Comparison of ENCODE assay signal across 12 mouse cellular contexts in genomic region chr1:182237386-182237785, GRCm38 (mm10). TPM values are rescaled to one million over a fixed set of nuclear protein-coding genes. Genes with fewer than 3 reads are reported as not detected.
DNase-seq lines count a peak whose midpoint lies in the region; ATAC-seq and TF ChIP-seq lines count a peak whose summit lies in the region.
"Had no signal": no experiment of that assay in that cellular context is flagged by ENCODE, and none has a peak within 500 bp of the region (broad histone marks: within the 10 kb centered on the region; RNA-seq: fewer than 3 reads in every experiment).

No protein-coding gene starts in this region.

- H3K9me3 ChIP-seq in forebrain, postnatal 0 days (ENCODE audit: low read length), result no peaks in the 10 kb centered on the region
- H3K9me3 ChIP-seq in forebrain, embryonic 11.5 days (ENCODE audit: control insufficient read depth, low read length), result no peaks in the 10 kb centered on the region
- H3K9me3 ChIP-seq in heart, embryonic 12.5 days (replicated peaks), result 0 out of 2 replicates have a peak, but pooled peaks cover 5% of the 10 kb centered on the region
- H3K9me3 ChIP-seq: embryonic facial prominence, embryonic 12.5 days; limb, embryonic 13.5 days had no signal

- 63% methylated on average over 1 of the region's 1 CpGs for WGBS in forebrain, postnatal 0 days
- 50% methylated on average over 1 of the region's 1 CpGs for WGBS in forebrain, embryonic 11.5 days
- 73% methylated on average over 1 of the region's 1 CpGs for WGBS in heart, embryonic 12.5 days

- H3K4me2 ChIP-seq in forebrain, postnatal 0 days (ENCODE audit: low read depth), result no peak overlapping the region
- H3K4me2 ChIP-seq in forebrain, embryonic 11.5 days (ENCODE audit: low read depth, low read length, severe bottlenecking), result no peak overlapping the region
- no peak overlapping the region for H3K4me2 ChIP-seq in heart, embryonic 12.5 days
- H3K4me2 ChIP-seq: embryonic facial prominence, embryonic 12.5 days; limb, embryonic 13.5 days had no signal

- no peaks in the 10 kb centered on the region for H3K27me3 ChIP-seq in forebrain, postnatal 0 days (ENCODE audit: insufficient read depth, low read length)
- no peaks in the 10 kb centered on the region for H3K27me3 ChIP-seq in forebrain, embryonic 11.5 days (ENCODE audit: control insufficient read depth, insufficient read depth, low read length)
- no peaks in the 10 kb centered on the region for H3K27me3 ChIP-seq in heart, embryonic 12.5 days (replicated peaks)
- H3K27me3 ChIP-seq: embryonic facial prominence, embryonic 12.5 days; limb, embryonic 13.5 days had no signal

- DNase-seq in forebrain, postnatal 0 days, result peak; percentile 60
- no peak for DNase-seq in forebrain, embryonic 11.5 days (ENCODE audit: low spot score)
- peak; percentile 11 for DNase-seq in retina, adult 2 months (ENCODE audit: low read depth, low spot score)
- DNase-seq in retina, postnatal 1 day, result no peak
- peak; percentile 90 for DNase-seq in fat pad, adult 2 months (ENCODE audit: extremely low read depth, low read depth, low spot score)
- peak; percentile 8 for DNase-seq in right cerebral cortex, postnatal 14 days
- DNase-seq in kidney, adult 11 months, result no peak
- DNase-seq: kidney, adult 8-10 months; thymus, postnatal 4 days had no signal

- H3K9ac ChIP-seq in forebrain, postnatal 0 days, result no peak overlapping the region
- no peak overlapping the region for H3K9ac ChIP-seq in forebrain, embryonic 11.5 days (ENCODE audit: low read length)
- H3K9ac ChIP-seq in heart, embryonic 12.5 days, result no peak overlapping the region
- H3K9ac ChIP-seq: embryonic facial prominence, embryonic 12.5 days; limb, embryonic 13.5 days had no signal

- no peaks in the 10 kb centered on the region for H3K4me1 ChIP-seq in forebrain, postnatal 0 days (ENCODE audit: insufficient read depth)
- H3K4me1 ChIP-seq in forebrain, embryonic 11.5 days (replicated peaks; ENCODE audit: control insufficient read depth, insufficient read depth, low read length), result no peaks in the 10 kb centered on the region
- H3K4me1 ChIP-seq in heart, embryonic 12.5 days (replicated peaks), result peaks cover 4% of the 10 kb centered on the region; the same call in 1 of the 2 replicates
- H3K4me1 ChIP-seq: embryonic facial prominence, embryonic 12.5 days; limb, embryonic 13.5 days had no signal

- no peak for ATAC-seq in forebrain, postnatal 0 days
- ATAC-seq in forebrain, embryonic 11.5 days (replicated peaks; ENCODE audit: low FRiP score), result no peak
- no peak for ATAC-seq in heart, embryonic 12.5 days (ENCODE audit: insufficient number of reproducible peaks, low FRiP score)

- no peaks in the 10 kb centered on the region for H3K36me3 ChIP-seq in forebrain, postnatal 0 days (ENCODE audit: insufficient read depth)
- no peaks in the 10 kb centered on the region for H3K36me3 ChIP-seq in forebrain, embryonic 11.5 days (ENCODE audit: control insufficient read depth, insufficient read depth, low read length)
- H3K36me3 ChIP-seq in heart, embryonic 12.5 days, result no peaks in the 10 kb centered on the region
- H3K36me3 ChIP-seq: embryonic facial prominence, embryonic 12.5 days; limb, embryonic 13.5 days had no signal

- H3K4me3 ChIP-seq in forebrain, postnatal 0 days (ENCODE audit: low read depth, low read length), result no peak overlapping the region
- no peak overlapping the region for H3K4me3 ChIP-seq in forebrain, embryonic 11.5 days (ENCODE audit: low read depth, low read length)
- H3K4me3 ChIP-seq in heart, embryonic 12.5 days, result no peak overlapping the region
- H3K4me3 ChIP-seq: embryonic facial prominence, embryonic 12.5 days; limb, embryonic 13.5 days had no signal

- no peak overlapping the region for H3K27ac ChIP-seq in forebrain, postnatal 0 days (ENCODE audit: low read depth, low read length)
- H3K27ac ChIP-seq in forebrain, embryonic 11.5 days (ENCODE audit: low read depth, low read length), result no peak overlapping the region
- no peak overlapping the region for H3K27ac ChIP-seq in heart, embryonic 12.5 days (ENCODE audit: poor library complexity, severe bottlenecking)
- H3K27ac ChIP-seq: embryonic facial prominence, embryonic 12.5 days; limb, embryonic 13.5 days had no signal

- TF ChIP-seq CTCF in forebrain, postnatal 0 days (IDR thresholded peaks at IDR 0.05; ENCODE audit: low read depth), result no peak

RNA-seq across cellular contexts. Expression of gene Degs1, which starts 45.2 kb away (rescaled TPM):
- 55.5 and 62.5 TPM in 2 replicates for total RNA-seq in forebrain, postnatal 0 days (2014; rRNA removed)
- 76.1 and 87.2 TPM in 2 replicates for polyA plus RNA-seq in forebrain, postnatal 0 days (2015; fragmentation: Nextera tagmentation; extraction: Ambion mirVana)
- polyA plus RNA-seq in forebrain, embryonic 11.5 days (2014; fragmentation: Nextera tagmentation; extraction: Ambion mirVana), result 61.2 and 65.8 TPM in 2 replicates
- 163 and 168 TPM in 2 replicates for polyA plus RNA-seq in heart, embryonic 12.5 days (2016; fragmentation: Nextera tagmentation; extraction: Ambion mirVana)

Comparison
In these comparisons a context has a peak if more than half of its experiments do, and no peak if none do; other contexts are left out.
1. DNase-seq: peak in forebrain, postnatal 0 days (single experiment), retina, adult 2 months (single experiment), fat pad, adult 2 months (single experiment) and right cerebral cortex, postnatal 14 days (single experiment); none in forebrain, embryonic 11.5 days (single experiment), retina, postnatal 1 day (single experiment) and kidney, adult 11 months (single experiment).